Mouse (Mus musculus) right cerebral cortex, postnatal 25 days (tissue): Measurements from ENCODE around the gene B3galt1.

Experiments
- DNase-seq: peaks from one replicate; pipeline ENCODE4 v3.0.0; 2022

B3galt1 gene

DNA sequence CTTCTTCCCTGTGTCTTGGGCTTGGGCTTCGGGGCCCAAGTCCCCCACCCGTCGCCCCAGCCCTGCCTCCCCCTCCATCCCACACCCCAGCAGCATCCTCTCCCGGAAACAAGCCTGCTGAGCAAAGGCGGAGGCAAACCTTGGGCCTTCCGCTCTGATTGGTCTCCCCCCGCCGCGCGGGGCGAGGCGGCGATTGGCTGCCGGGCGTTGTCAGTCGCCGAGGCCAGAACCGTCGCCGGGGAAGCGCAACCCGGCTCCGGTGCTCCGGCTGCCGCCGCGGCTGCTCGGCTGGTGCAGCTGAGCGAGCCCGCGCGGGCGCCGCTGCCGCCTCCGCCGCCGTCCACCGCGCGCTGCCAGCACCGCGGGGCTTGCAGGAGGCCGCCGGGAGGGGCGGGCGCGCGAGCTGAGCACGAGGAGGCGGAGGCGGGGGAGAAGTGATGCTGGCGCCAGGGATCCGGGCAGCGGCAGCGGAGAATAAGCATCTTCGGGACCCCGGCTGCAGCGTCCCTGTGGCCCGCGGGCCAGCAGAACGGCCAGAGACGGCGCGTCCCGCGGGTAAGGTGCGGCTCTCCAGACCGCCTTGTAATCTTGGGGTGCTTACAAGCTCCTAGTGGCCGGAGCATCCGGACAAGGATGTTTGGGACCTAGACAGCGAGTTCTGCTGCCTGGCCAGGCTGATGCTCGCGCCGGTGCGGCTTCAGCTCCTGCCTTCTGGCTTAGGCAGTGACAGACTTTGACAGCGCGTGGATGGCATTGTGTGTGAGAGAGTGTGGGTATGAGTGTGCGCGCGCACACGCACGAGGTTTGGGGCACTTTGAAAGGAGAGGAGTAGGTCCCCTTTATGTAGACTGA, at the start of gene B3galt1:
Gene B3galt1, plus strand, starts transcription at position 392 of the 852 bp plus-strand sequence.
- DNase-seq: peak; percentile 93

DNA sequence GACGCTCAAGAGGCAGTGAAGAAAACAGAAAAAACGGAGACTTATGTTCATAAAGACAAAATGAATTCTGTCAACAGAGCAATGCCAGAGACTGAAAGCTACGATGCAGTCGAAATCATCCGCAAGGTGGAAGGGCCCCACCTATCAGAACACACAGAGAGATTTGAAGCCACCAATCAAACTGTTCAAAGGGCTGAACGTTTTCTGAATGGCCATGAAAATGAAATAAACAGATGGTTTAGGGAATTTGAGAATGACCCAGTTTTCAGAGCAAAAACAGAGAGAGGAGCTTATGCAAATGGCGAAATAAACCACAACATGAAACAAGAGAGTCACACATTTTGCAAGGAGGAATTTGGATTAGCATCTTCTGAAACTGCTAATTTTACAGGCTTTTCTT, 49.3 kb upstream of the B3galt1 start:
- peak; percentile 8 for DNase-seq

DNA sequence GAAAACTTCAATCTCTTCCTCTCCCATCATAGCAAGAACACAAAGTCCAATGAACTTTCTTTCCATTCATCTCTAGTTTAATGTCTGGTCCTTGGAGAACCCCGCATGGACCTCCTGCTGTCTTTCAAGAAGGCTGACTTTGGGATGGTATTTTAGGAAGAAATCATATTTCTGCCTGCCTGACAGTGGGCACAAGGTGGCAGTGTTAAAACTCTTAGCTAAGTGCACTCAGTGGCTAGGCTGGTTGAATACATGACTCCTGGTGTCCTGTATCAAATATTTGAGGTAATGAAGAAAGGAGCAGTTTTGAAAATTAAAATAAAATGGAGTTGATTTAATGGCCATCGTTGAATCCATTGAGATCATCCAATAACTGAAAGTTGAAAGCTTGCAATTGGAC, 30.3 kb upstream of the B3galt1 start:
- DNase-seq: no peak

DNA sequence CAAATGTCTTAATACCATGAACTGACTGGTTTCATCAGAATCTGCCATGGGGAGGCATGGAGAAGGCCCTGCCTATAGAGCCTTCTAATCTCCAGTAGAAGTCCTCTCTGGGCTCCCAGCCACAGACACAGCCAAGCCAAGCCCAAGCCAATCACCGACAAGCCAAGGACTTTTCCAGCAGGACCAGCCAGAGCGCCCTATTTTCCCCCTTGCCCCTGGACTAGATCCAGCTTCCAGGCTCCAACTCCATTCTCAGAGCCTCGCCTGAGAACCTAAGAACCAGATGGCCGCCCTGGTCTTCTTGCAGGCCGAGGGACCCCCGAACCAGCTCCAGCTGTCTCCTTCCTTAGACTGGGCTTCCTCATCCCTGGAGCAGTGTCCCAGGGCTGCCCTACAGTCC, 26.2 kb upstream of the B3galt1 start:
- no peak for DNase-seq

DNA sequence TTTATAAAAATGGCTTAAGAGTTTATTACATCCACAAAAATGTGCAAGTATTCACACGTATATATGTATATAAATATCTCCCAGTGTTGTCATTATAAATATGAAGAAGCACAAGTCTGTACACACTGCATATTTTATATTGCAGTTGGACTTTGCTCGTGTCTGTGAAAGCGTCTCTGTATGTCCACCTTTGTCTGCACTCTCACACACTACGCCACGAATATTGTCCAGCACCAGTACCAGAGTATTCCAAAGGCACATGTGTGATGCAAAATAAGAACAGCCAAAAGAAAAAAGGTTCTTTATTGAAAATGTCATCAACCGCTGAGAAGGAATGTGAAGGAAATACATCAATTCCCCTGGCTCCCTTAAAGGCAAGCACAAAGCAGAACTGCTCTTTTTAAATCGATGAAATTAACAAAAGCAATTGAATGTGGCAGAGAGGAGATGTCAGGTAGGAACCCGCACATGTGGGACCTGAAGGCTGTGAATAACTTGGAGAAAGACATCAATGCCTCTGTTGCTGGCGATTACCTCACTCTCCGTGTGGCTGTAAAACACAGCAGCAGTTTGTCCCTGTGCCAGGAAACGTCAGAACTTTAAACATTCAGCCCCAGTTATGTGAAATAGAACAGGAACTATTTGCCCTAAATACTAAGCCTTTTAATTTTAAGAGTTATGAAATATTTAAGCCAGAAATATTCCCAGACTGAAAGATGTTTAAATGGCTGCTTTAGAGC, 23.5 kb upstream of the B3galt1 start:
- no peak for DNase-seq

DNA sequence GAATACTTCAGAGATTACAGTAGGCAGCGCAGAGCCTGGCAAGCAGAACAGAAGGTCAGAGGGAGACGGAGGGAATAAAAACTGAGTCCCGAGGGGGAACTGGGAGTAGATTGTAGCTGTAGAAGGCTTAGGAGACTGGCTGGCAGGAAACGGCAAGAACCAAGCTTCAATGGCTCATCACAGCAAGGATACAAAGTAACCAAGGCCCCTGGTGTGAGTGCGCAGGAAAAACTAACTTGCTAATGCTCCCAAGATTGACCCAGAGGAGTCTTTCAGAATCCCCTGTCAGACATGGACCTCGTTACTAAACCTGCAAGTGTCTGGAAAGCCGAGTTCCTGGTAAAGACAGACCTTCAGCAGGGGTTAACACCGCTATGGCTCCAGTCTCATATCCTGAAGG, 21.2 kb upstream of the B3galt1 start:
- no peak for DNase-seq

DNA sequence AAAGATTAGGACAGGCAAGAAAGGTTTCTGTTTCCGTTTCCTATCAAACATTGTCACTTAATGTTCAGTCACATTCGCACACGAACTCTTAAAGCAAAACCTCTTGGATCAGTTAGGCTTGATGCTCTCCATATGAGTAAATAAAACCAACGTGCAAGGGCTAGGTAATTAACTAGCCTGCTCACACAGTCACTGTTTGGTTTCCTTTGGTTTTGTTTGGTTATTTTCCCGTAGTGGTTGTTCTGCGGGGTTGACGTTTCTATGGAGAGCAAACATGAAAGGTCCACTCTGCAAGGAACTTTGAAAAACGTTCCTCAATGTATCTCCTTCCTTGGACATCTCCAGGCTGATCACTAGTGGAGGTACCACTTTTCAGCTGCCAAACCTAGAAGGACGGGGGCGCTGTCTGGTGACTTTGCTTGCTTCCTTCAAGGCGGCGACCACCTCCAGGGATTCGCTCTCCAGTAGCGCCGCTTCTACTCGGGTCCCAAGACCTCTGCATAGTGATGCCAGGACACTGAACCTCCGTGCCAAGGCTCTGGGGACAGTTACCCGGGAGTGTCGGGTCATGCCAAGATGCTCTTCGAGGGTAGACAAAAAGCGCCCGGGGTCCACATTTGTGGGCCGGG, 706 bp upstream of the B3galt1 start:
- DNase-seq: peak; percentile 67

DNA sequence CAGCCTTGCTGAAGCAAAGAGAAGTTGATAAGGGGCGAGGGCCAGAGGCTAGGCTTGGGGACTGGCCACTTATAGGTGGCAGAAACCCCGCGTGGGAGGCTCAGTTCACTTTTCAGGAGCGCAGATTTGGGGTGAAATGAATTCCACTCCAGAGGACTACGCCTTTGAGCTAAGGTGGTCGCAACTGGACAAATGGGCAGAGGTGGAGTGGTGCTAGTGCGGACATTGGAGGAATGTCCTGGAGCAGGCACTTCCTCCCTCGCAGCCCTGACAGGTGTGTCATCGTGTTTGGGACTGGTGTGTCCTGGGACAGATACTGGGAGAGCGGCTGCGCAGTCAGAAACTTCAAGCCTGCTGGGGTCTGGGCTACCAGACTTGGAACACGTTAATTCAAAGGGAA, 895 bp downstream of the B3galt1 start:
- peak; percentile 27 for DNase-seq

DNA sequence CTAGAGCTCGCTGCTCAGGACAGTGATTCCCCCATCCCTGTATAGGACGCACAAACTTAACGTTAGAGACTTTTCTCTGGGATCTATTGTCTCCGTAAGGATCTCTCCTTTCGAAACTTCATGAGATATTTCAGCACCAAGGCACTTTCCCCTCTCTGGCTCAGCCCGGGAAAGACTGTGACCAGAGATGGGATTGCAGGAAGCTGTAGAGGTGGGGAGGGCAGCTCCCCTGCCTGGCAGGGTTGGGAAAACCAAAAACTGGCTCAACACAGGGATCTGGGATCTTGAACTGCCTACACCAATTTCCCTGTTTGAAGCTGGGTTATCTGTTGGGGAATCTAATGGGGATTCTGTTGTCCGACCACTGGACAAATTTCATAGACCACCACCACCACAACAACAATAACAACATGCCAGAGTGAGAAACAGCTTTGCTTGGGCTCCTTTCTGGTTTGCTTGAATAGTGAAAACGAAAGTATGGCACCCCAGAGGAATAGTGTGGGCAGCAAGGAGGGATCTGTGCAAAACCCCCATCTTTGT, 1.5 kb downstream of the B3galt1 start:
- peak; percentile 20 for DNase-seq

DNA sequence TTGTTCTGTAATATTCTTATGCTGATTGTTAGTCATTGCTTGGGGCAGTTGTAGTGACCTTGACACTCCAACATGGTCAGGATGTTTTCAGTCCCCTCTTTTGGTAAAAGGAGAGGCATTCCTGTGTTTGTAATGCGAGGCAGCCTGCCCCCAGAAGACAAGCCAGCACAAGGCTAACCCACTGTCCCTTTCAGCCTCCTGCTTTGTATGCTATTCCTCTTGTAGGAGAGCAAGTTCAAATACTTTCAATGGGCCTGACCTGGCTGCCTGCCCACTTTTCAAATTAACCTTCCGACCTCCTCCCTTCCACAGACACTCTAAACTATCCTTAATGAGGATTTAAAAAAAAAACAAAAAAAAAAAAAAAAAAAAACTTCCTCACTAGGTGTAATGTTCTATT, 11.0 kb downstream of the B3galt1 start:
- DNase-seq: no peak

DNA sequence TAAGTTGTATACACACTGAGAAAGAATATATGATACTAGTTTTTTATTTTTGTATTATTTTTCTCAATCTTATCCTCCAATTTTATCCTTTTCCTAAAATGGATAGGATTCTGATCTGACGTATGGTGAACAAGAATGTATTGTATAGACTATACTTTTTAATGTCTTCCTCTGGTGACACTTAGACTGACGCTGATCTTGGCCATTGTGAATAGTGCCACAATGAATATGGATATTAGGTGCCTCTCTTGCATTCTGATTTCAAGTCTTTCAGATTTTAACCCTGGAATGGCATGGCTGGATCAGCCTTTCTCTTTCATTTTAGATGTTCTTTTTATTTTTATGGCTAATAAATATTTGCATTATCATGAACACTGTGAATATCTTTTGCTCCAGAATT, 17.4 kb downstream of the B3galt1 start:
- no peak for DNase-seq

DNA sequence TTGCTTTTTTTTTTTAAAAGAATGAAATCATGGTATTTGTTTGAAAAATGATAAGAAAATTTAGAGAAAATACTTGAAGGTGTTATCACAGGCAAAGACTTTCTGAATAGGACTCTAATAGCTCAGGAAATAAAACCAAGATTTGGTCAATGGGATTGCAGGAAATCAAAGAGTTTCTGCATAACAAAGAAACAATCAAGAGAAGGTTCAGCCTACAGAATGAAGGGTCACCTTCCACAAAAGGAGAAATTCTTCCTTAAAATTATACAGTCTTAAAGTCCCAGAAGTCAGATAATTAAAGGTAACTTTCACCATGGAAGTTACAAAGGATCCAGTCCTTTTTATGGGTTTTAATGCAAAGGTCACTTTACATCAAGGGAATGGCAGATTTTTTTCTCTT, 24.7 kb downstream of the B3galt1 start:
- no peak for DNase-seq

DNA sequence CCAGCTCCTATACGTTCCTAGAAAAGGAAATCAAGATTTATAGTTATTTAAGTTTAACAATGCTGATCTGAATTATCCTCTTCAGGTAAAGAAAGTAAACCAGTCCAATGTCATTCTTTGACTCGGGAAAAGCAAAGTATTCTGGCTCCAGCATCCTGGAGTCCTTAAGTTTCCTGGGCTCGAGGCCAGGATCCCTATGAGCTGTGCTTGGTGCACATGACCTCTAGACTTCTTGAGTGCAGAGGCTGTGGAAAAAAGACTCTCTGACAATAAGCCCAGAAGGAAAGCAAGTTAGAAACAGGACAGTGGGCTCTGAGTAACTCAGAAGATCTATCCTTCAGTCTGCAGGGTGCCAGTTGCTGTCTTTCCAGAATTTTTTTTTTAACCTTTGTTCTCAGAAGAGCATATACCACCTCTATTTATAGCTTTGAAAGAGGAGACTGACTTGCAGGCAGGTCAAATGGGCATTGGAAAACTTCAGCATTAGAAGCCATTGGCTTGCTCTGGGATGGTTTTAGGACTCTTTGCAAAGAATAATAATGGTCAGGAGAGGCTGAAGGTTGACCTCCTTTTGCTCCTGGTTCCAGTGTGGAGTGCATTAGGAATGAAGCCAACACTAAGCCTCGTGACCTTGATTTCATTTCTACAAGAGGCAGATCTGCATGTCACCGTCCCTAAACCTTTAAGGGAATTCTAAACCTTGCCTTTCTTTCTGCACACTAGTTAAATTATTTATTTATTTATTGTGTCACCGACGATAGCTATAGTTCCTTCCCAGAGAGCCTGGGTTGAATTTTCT, 26.4 kb downstream of the B3galt1 start:
- DNase-seq: no peak

DNA sequence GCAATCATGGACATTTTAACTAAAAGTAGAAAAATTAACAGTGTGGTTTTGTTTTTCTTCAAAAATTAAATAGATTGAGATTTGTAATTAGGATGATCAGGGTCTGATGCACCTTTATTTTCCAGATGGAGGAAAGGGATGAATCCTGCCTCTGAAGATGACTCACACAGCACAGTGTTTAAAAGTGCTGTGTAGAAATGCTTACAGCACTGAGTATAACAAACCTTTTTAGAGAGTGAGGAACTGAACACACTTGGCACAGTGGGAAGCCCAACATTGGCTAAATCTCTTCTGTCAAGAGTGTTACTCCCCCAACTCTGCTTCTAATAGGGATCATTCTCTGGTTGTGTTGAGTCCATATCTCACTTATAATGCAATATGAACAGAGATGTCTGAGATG, 57.2 kb downstream of the B3galt1 start:
- no peak for DNase-seq

DNA sequence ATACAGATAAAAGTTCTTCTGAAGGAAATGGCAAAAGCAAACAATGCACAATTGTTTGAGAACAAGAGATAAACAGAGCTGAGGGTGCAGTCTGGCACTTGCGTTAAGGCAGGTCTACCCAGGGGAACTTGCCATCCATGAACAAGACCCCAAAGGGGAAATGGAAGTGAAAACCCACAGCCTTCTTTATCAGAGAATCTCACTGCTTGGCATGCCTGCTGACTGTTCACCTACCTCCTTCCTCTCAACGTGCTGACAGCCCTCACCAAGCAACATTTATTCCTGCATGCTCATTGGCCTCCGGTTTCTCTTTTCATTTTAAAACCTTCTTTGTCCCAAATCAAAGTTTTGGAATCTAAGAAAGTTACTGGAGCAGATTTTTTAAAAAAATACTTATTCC, 62.0 kb downstream of the B3galt1 start:
- DNase-seq: no peak

DNA sequence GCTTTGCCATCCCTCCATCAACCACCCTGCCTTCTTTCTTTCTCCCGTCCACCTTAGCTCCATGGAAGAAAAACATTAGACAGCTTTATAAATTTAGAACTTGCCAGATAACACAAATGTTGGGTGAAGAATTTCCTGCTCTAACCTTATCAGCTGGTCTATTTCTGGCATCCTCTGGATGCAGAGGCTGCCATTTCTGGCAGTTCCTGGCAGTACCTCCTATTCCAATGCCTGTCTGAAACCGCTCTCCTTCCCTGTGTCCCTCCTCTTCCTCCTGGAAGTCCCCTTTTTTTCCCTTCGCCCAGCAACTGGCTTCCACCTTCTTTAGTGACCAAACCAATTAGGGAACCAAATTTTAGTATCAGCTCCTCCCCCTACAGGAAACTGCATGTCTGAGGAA, 62.6 kb downstream of the B3galt1 start:
- DNase-seq: no peak

DNA sequence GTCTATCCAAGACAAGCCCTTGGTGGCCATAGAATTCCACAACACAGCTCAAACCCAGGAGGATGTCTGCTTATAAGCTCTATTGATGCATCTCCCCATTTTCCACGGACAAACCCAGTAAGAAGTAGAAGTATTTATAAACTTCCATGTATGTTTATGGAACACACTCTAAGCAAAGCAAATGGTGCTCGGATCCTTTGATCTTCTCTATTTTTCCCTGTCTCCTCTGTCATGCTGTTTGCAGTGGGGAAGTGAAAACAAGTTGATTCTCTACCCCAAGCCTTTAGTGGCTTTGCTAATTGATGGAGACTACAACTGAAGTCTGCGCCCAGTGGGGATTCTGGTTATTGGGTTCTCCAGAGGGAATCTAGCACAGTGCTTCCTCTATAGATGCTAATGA, 89.2 kb downstream of the B3galt1 start:
- no peak for DNase-seq

DNA sequence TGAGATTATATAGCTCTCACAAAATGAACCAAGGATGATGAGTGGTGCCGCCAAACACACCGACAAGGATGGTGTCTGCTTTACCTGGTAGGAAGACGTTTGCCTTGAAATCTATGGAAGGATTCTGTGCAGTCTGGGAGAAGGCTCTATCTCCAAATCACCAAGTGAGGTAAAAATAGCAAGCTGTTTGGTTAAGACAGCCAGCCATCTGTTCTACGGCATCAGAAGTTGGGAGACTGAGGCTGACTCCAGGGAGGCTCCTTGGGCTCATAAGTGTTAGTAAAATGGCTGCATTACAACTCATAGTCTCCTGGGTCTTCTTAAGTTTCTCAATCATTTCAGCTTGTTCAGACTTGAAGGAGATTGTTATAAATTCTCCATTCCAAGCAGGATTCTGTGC, 91.7 kb downstream of the B3galt1 start:
- DNase-seq: peak; percentile 13

DNA sequence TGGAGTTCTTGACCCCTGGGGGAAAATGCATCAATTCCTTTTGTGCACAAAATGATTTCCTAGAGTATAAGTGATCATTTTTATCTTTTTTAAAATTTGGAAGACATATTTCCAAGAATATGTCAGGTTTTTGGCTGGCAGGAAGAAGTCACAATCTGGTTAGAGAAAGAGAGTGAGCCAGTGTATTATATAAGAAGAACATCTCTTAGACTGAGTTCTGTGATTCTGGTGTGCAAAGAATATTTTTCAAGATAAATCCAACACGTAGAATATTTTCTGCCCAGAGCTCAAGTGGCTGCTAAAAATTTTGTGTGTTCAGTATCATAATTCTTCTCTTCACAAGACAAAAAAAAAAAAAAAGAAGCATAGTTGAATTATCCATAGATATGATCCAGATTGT, 92.4 kb downstream of the B3galt1 start:
- DNase-seq: no peak

DNA sequence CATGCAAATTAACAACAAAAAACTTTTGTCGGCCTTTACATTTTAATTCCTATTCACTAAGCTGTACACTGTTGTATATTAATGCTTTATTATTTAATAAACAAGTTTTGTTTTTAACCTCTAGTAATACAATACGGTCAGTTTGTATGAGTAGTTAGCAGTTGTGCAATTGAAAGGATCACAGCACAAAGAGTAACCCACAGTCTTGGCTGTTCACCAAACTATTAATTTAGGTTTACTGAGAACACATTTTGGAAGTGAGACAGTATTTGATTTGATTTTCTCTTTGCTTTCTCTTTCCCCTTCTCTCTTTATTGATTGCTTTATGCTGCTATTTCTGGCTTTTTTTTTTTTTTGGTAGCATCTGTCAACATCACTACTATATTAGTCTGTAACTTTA, 106.0 kb downstream of the B3galt1 start:
- no peak for DNase-seq

DNA sequence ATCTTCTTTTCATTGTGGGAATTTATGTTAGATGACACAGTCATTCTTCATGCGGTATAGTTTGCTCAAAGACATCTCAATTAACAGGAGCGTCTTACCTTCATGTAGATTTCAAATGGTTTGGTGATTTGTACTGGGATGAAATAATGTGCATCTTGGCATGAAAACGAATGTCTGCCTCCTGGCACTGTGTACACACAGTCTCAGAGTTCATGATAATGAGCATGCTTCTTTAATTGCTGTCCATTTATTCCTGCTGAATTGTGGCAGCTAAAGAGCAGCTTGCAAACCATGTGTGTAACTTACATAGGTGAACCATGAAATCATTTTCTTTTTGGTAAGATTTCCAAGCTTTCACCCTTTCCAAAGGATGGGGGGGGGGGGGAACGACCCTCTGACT, 112.0 kb downstream of the B3galt1 start:
- no peak for DNase-seq

DNA sequence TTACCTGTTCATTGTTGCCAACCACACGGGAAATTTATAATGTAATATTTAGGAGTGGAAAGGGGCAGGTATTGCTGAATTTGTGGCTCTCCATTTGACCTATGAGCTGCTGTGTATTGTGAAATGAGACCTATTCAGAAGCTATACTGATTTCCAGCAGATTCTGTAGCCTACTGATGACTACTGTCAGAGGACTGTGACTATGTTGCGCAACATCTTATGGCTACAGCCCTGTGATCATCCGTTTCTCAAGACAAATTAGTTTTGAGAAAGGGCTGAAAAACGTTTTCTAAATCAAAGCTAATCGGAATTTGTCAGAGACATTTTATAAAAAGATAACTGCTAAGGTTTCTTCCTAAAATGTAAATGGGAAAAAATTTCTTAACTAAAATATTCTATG, 158.6 kb downstream of the B3galt1 start:
- no peak for DNase-seq

DNA sequence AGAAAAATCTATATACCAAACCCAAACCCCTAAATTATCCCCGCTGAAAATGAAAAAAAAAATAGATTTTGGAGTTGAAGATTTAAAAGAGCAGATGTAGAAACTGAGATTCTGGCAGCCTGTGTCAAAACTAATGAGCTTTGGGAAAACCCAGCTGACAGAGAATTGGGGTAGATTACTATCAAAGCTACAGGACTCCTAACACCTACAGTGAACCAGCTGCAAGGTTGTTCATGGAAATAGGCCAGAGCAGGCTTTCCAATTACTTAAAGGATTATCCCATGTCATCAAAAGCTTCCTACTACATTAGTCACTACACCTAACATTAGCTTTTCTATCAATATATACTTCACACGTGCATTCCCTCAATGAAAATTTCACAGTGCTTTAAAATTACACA, 165.1 kb downstream of the B3galt1 start:
- no peak for DNase-seq
